Mouse (Mus musculus) heart, adult 2 months (tissue): ENCODE results near the gene Brat1. TPM values are rescaled to one million over a fixed set of nuclear protein-coding genes. Genes with fewer than 3 reads are reported as not detected.

Experiments used
- DNase-seq, 2 experiments: peaks; one replicate each; pipeline ENCODE4 v3.0.0; 2021
- H3K27ac ChIP-seq: fragments of 200-600 bp; 2 replicates; pipeline ENCODE4 v1.8.1; 2022
- H3K27me3 ChIP-seq: fragments of 200-500 bp; 2 replicates; pipeline ENCODE4 v1.6.1; 2012; ENCODE audit warnings: mild to moderate bottlenecking, low read length, inconsistent platforms, mixed read lengths; ENCODE audit not compliant: control insufficient read depth, insufficient read depth
- H3K36me3 ChIP-seq: fragments of 200-500 bp; 2 replicates; pipeline ENCODE4 v1.6.1; 2012; ENCODE audit warnings: low read length, inconsistent platforms; ENCODE audit not compliant: control insufficient read depth, insufficient read depth
- H3K4me1 ChIP-seq: fragments of 200-500 bp; 2 replicates; pipeline ENCODE4 v1.6.1; 2011; ENCODE audit warnings: low read length; ENCODE audit not compliant: control insufficient read depth, insufficient read depth
- H3K4me3 ChIP-seq: fragments of 200-600 bp; 2 replicates; pipeline ENCODE4 v1.8.1; 2022
- H3K79me2 ChIP-seq: fragments of 200-500 bp; replicated peaks from 2 replicates; pipeline ENCODE4 v1.6.1; 2012; ENCODE audit warnings: mild to moderate bottlenecking, inconsistent platforms, low read length, moderate library complexity, mixed read lengths; ENCODE audit not compliant: control insufficient read depth, insufficient read depth
- H3K9ac ChIP-seq: fragments of 200-500 bp; 2 replicates; pipeline ENCODE4 v1.6.1; 2012; ENCODE audit warnings: low read depth, mild to moderate bottlenecking, control low read depth, inconsistent platforms, low read length, mixed read lengths
- CTCF ChIP-seq: fragments of 200-600 bp; IDR thresholded peaks from 2 replicates; pipeline ENCODE4 v1.8.1; 2022; ENCODE audit warnings: antibody characterized with exemption, mild to moderate bottlenecking, moderate library complexity
- EP300 ChIP-seq: fragments of 200-500 bp; IDR thresholded peaks from 2 replicates; pipeline ENCODE4 v1.6.1; 2011; ENCODE audit warnings: low read depth, low read length, control low read depth; ENCODE audit not compliant: insufficient read depth
- POLR2A ChIP-seq: fragments of 200-500 bp; IDR thresholded peaks from 2 replicates; pipeline ENCODE4 v1.6.1; 2011; ENCODE audit warnings: mild to moderate bottlenecking, low read depth, low read length, control low read depth; ENCODE audit not compliant: insufficient read depth
- WGBS: fragments of 180-500 bp; shearing (Covaris S2); methylation state at CpG from one replicate; pipeline ENCODE4 v1.1.7; 2018; 5-methylcytosine and 5-hydroxymethylcytosine counted together
- intact Hi-C: fragments of 180-260 bp; cut with DNase I; formaldehyde crosslinking; loops from one replicate; pipeline ENCODE4 v1.15.1; 2025
- polyA plus RNA-seq: library from polyadenylated mRNA; depleted of rRNA; stranded (reverse); fragments of >200 nt; gene quantifications from 2 replicates; pipeline ENCODE4 v1.2.3, GENCODE M21; 2012
- total RNA-seq, 2 experiments: library from RNA; stranded (reverse); gene quantifications; 2 replicates each; pipeline ENCODE4 v1.2.3; 2021

Gene Brat1
- total and polyA plus RNA-seq, 3 experiments, result 6.4 to 11.0 (median 8.2) TPM

GRCm38 (mm10) chr5:140743706-140744131, 38.9 kb downstream of the Brat1 start:
- no peak for DNase-seq
- 34% methylated on average over 12 of the region's 12 CpGs for WGBS
- Histone ChIP-seq H3K27me3 (no peaks in the 10 kb centered on the region), H3K36me3 (no peaks in the 10 kb centered on the region), H3K27ac (no peak overlapping the region), H3K4me3 (no peak overlapping the region), H3K9ac (no peak overlapping the region), H3K79me2 (no peaks in the 10 kb centered on the region), H3K4me1 (peaks cover 1% of the 10 kb centered on the region; the same call in 1 of the 2 replicates)
- TF ChIP-seq CTCF (peak; percentile 46), EP300 (no peak), POLR2A (no peak)
- intact Hi-C loops, result no loop called here

GRCm38 (mm10) chr5:140748425-140748824, 43.6 kb downstream of the Brat1 start:
- no peak overlapping the region for H3K27ac ChIP-seq
- no peak for DNase-seq
- WGBS, result 56% methylated on average over 10 of the region's 10 CpGs
- H3K36me3 ChIP-seq, result no peaks in the 10 kb centered on the region
- no peak overlapping the region for H3K9ac ChIP-seq
- TF ChIP-seq CTCF, result no peak
- TF ChIP-seq EP300, result no peak
- TF ChIP-seq POLR2A, result no peak
- H3K4me3 ChIP-seq, result no peak overlapping the region
- no peaks in the 10 kb centered on the region for H3K79me2 ChIP-seq
- intact Hi-C loops, result loop anchor here (2.0 to 5.0 kb wide), 3 partner anchors 44 to 206 kb away; partner anchors contain the start of gene Brat1
- no peaks in the 10 kb centered on the region for H3K27me3 ChIP-seq
- peaks cover 5% of the 10 kb centered on the region for H3K4me1 ChIP-seq

DNA sequence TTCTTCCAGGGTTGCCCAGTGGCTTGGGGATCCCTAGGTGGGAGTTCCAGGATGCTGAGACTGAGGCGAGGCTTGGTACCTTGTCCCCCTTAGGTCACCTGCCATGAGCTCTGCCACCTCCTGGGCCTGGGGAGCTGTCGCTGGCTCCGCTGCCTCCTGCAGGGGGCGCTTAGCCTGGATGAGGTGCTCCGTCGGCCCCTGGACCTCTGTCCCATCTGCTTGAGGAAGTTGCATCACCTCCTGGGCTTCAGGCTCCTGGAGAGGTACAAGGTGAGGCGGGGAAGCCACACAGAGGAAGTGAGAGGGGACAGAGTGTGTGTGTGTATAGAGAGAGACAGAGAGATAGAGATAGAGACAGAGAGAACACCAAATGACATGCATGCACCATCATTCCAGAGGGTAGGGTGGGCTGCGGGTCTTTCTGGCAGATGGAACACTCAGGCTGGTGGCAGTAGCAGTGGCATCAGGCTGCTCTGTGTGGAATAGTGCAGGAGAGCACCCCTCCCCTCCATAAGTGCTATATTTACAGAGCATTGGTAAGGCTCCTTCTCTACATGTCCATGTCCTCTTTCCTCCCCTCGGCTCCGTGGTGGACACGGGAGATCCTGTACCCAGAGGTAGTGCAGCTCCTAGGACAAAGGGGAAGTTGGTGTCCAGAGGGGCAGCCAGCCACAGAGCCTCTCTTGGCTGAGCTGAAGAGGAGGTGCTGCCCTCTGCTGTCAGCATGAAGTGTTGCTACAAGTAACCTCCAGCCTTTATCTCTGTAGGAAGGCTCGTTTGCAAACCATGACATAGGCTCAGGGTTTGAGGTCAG, 44.5 kb downstream of the Brat1 start:
- TF ChIP-seq POLR2A, result peak; percentile 48; the same call in 1 of the 2 replicates
- peak; percentile 88 for TF ChIP-seq CTCF
- TF ChIP-seq EP300, result 0 out of 2 replicates have a peak, but pooled peaks have one; percentile 40
- Histone ChIP-seq H3K27ac (peak overlapping the region; percentile 53), H3K9ac (peak overlapping the region; percentile 46), H3K4me1 (peaks cover 7% of the 10 kb centered on the region), H3K79me2 (no peaks in the 10 kb centered on the region), H3K36me3 (no peaks in the 10 kb centered on the region), H3K27me3 (no peaks in the 10 kb centered on the region), H3K4me3 (peak overlapping the region; percentile 43)
- peak; percentile 79 to 83 for DNase-seq
- WGBS, result 10% methylated on average over 12 of the region's 12 CpGs
- intact Hi-C loops, result loop anchor here (2.0 to 5.0 kb wide), 3 partner anchors 44 to 207 kb away; partner anchors contain the start of gene Brat1

GRCm38 (mm10) chr5:140750925-140751324, 46.1 kb downstream of the Brat1 start:
- Histone ChIP-seq H3K4me1 (peaks cover 7% of the 10 kb centered on the region), H3K27ac (no peak overlapping the region), H3K27me3 (no peaks in the 10 kb centered on the region), H3K36me3 (no peaks in the 10 kb centered on the region), H3K4me3 (no peak overlapping the region), H3K9ac (no peak overlapping the region), H3K79me2 (no peaks in the 10 kb centered on the region)
- intact Hi-C loops, result no loop called here
- TF ChIP-seq EP300 (no peak), CTCF (peak; percentile 72)
- WGBS, result 8% methylated on average over 1 of the region's 2 CpGs
- DNase-seq, result no peak

DNA sequence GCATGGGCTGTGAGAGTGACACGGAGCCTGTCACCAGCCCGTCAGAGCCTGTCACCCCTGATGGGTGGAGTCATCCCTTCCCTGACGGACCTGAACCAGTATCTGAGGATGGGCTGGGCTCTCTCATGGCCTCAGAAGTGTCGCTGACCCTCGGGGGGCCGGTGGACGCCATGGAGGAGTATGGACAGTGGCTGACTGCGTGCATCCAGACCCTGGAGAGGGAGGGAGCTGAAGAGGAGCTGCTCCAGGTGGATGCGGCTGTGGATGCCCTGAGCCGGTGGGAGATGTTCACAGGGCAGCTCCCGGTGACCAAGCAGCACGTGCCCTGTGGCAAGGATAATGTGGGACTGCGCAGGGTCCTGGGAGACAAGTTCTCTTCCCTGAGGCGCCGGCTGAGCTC, 47.2 kb downstream of the Brat1 start:
- no peak for DNase-seq
- TF ChIP-seq CTCF (no peak), EP300 (no peak), POLR2A (no peak)
- no peaks in the 10 kb centered on the region for H3K27me3 ChIP-seq
- intact Hi-C loops, result no loop called here
- peaks cover 7% of the 10 kb centered on the region for H3K4me1 ChIP-seq
- no peak overlapping the region for H3K4me3 ChIP-seq
- no peaks in the 10 kb centered on the region for H3K36me3 ChIP-seq
- WGBS, result 96% methylated on average over 15 of the region's 15 CpGs
- no peaks in the 10 kb centered on the region for H3K79me2 ChIP-seq
- H3K9ac ChIP-seq, result no peak overlapping the region
- H3K27ac ChIP-seq, result no peak overlapping the region

GRCm38 (mm10) chr5:140752639-140753038, 47.8 kb downstream of the Brat1 start:
- peak; percentile 63 for TF ChIP-seq CTCF
- no peak for TF ChIP-seq EP300
- Histone ChIP-seq H3K4me1 (peaks cover 7% of the 10 kb centered on the region), H3K27me3 (no peaks in the 10 kb centered on the region), H3K36me3 (no peaks in the 10 kb centered on the region), H3K9ac (no peak overlapping the region), H3K4me3 (no peak overlapping the region), H3K79me2 (no peaks in the 10 kb centered on the region), H3K27ac (no peak overlapping the region)
- DNase-seq, result no peak
- intact Hi-C loops, result no loop called here
- WGBS, result 95% methylated on average over 3 of the region's 3 CpGs
